Mouse (Mus musculus) adrenal gland, postnatal 25 days (tissue): Measurements from ENCODE around the gene Pcca. TPM values are rescaled to one million over a fixed set of nuclear protein-coding genes. Genes with fewer than 3 reads are reported as not detected.

Experiments used
- DNase-seq: peaks from one replicate; pipeline ENCODE4 v3.0.0; 2021; ENCODE audit warnings: mixed read lengths
- long read RNA-seq: library from polyadenylated mRNA; stranded (forward); transcript quantifications from one replicate; pipeline ENCODE4 v2.0.0, GENCODE M21; 2021
- total RNA-seq: library from RNA; stranded (reverse); gene quantifications from 2 replicates; pipeline ENCODE4 v1.2.3, GENCODE M21; 2021

Pcca gene
- 133 and 175 TPM in 2 replicates for total RNA-seq
- long read RNA-seq, transcript Pcca-201 (24 exons, 2,592 nt) = major isoform, 153 of 175 reads
- long read RNA-seq, partial matches to known transcripts = 7 of 175 reads
- long read RNA-seq, other reads (novel, unspliced or antisense) = 15 of 175 reads

GRCm38 (mm10) chr14:122534017-122534924, at the start of gene Pcca:
Gene Pcca (plus strand): TSS chr14:122534324.
- peak; percentile 95 for DNase-seq

GRCm38 (mm10) chr14:122484458-122484843, 49.7 kb upstream of the Pcca start:
- no peak for DNase-seq

- DNase-seq = no peak
Measured at GRCm38 (mm10) chr14:122484844-122485551, 49.1 kb upstream of the Pcca start.

- DNase-seq = no peak
Measured at GRCm38 (mm10) chr14:122485635-122486181, 48.4 kb upstream of the Pcca start.

GRCm38 (mm10) chr14:122486611-122487010, 47.5 kb upstream of the Pcca start:
- DNase-seq = no peak

GRCm38 (mm10) chr14:122487366-122487765, 46.8 kb upstream of the Pcca start:
- no peak for DNase-seq

GRCm38 (mm10) chr14:122489041-122489440, 45.1 kb upstream of the Pcca start:
- DNase-seq = no peak

GRCm38 (mm10) chr14:122489686-122490414, 44.3 kb upstream of the Pcca start:
- no peak for DNase-seq

GRCm38 (mm10) chr14:122490441-122491328, 43.4 kb upstream of the Pcca start, which contains the start of gene Gm10837:
Gene Gm10837 (plus strand): TSS chr14:122490586.
- no peak for DNase-seq

GRCm38 (mm10) chr14:122491521-122491920, 42.6 kb upstream of the Pcca start:
- no peak for DNase-seq

- DNase-seq = no peak
Measured at GRCm38 (mm10) chr14:122492015-122492414, 42.1 kb upstream of the Pcca start.

GRCm38 (mm10) chr14:122509058-122509457, 25.1 kb upstream of the Pcca start:
- DNase-seq = no peak

- DNase-seq = no peak
Measured at GRCm38 (mm10) chr14:122511519-122511918, 22.6 kb upstream of the Pcca start.

GRCm38 (mm10) chr14:122513511-122514036, 20.6 kb upstream of the Pcca start:
- no peak for DNase-seq

GRCm38 (mm10) chr14:122528475-122528874, 5.6 kb upstream of the Pcca start:
- DNase-seq = no peak

GRCm38 (mm10) chr14:122535986-122536385, 1.9 kb downstream of the Pcca start:
- DNase-seq = no peak

GRCm38 (mm10) chr14:122548421-122548820, 14.3 kb downstream of the Pcca start:
- no peak for DNase-seq

- DNase-seq = no peak
Measured at GRCm38 (mm10) chr14:122548905-122549304, 14.8 kb downstream of the Pcca start.

GRCm38 (mm10) chr14:122552761-122553445, 18.8 kb downstream of the Pcca start:
- DNase-seq = no peak

GRCm38 (mm10) chr14:122557353-122557752, 23.2 kb downstream of the Pcca start:
- DNase-seq = no peak
